Mouse (Mus musculus): ENCODE measurements around the gene Pwwp2b.

The Pwwp2b gene

GRCm38 (mm10) chr7:139296552-139297100 lies 48.3 kb downstream of the Pwwp2b start:
- no peak for DNase-seq (ENCODE audit: extremely low read depth, low read depth, low spot score)

GRCm38 (mm10) chr7:139298446-139298845 lies 50.2 kb downstream of the Pwwp2b start:
- no peak for DNase-seq (ENCODE audit: extremely low read depth, low read depth, low spot score)

- no peak for DNase-seq (ENCODE audit: extremely low read depth, low read depth, low spot score)
These were observed 51.1 kb downstream of the Pwwp2b start for GRCm38 (mm10) chr7:139299424-139299823.

DNA sequence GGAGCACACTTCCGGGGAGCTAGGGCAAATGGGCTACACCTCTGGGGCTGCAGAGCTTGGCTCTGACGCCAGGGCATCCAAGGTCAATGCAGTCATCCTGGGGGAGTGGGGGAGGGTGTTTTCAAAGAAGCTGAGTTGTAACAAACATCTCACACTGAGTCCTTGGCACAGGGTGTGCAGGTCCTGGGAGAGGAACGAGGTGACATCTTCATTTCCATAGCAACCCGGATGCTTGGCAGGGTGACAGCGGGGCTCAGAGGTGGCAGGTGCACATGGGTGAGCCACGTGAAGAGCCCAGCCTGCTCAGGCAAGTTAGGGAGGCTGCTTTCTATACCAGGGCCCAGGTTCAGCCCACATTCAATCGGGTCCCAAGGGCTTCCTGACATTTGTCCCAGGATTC lies 52.1 kb downstream of the Pwwp2b start:
- no peak for DNase-seq (ENCODE audit: extremely low read depth, low read depth, low spot score)

GRCm38 (mm10) chr7:139301505-139301904 lies 53.2 kb downstream of the Pwwp2b start:
- no peak for DNase-seq (ENCODE audit: extremely low read depth, low read depth, low spot score)

GRCm38 (mm10) chr7:139302314-139302713 lies 54.0 kb downstream of the Pwwp2b start:
- DNase-seq (ENCODE audit: extremely low read depth, low read depth, low spot score) = no peak

GRCm38 (mm10) chr7:139303280-139304011 lies 55.2 kb downstream of the Pwwp2b start:
- DNase-seq (ENCODE audit: extremely low read depth, low read depth, low spot score) = no peak

GRCm38 (mm10) chr7:139304322-139304721 lies 56.0 kb downstream of the Pwwp2b start:
- no peak for DNase-seq (ENCODE audit: extremely low read depth, low read depth, low spot score)

GRCm38 (mm10) chr7:139307056-139307455 lies 58.8 kb downstream of the Pwwp2b start:
- DNase-seq (ENCODE audit: extremely low read depth, low read depth, low spot score) = no peak

GRCm38 (mm10) chr7:139308140-139308895 lies 60.0 kb downstream of the Pwwp2b start:
- DNase-seq (ENCODE audit: extremely low read depth, low read depth, low spot score) = no peak

DNA sequence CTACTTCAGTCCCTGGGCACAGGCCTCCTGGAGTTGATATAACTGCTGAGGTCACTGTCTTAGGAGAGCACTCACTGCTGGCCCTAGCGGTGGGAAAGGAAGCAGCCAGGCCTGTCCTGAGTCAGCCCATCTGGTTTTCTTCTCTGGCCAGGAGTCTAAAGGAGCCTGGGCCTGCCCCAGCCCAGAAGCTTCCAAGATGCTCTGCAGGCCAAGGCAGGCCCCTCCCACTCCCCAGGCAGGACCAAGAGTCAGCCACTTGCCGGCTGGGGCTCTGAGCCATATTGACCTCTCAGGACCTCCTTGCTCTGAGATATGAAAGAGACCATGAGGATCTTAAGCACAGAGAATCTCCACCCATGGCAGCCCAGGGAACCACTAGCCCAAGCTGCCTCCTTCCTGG lies 60.8 kb downstream of the Pwwp2b start:
- no peak for DNase-seq (ENCODE audit: extremely low read depth, low read depth, low spot score)

GRCm38 (mm10) chr7:139310487-139310951 lies 62.2 kb downstream of the Pwwp2b start:
- DNase-seq (ENCODE audit: extremely low read depth, low read depth, low spot score) = no peak

- DNase-seq (ENCODE audit: extremely low read depth, low read depth, low spot score) = no peak
These were observed 64.4 kb downstream of the Pwwp2b start for GRCm38 (mm10) chr7:139312686-139313085.

- no peak for DNase-seq (ENCODE audit: extremely low read depth, low read depth, low spot score)
These were observed 65.1 kb downstream of the Pwwp2b start for GRCm38 (mm10) chr7:139313413-139313812.

- no peak for DNase-seq (ENCODE audit: extremely low read depth, low read depth, low spot score)
These were observed 66.4 kb downstream of the Pwwp2b start for GRCm38 (mm10) chr7:139314716-139315115.

- DNase-seq (ENCODE audit: extremely low read depth, low read depth, low spot score) = no peak
These were observed 70.7 kb downstream of the Pwwp2b start for GRCm38 (mm10) chr7:139319006-139319411.

All from fat pad, adult 2 months (tissue).